In the genomic region with DNA sequence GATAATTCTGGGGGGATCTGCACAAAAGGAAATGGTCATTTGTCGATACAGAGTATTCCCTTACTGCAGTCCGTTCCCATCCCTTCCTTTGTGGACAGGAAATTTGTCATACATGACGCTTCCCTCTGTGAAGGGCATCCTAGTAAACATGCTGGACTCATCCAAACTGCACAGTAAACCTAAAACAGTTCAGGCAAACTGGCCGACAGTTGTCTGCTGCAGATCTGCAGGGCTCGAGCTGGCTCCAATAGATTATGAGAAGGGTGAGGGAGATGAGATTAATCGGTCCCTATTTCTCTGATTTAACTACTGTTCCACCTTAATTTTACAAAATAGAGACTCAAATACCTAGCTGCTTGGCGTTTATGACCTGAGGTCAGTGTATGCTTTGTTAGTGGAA, we compare ENCODE assay signal across 20 mouse cellular contexts.
"Had no signal": no experiment of that assay in that cellular context is flagged by ENCODE, and none has a peak within 500 bp of the region (broad histone marks: within the 10 kb centered on the region; RNA-seq: fewer than 3 reads in every experiment).

No protein-coding gene starts in this region.

- H3K27ac ChIP-seq: limb, embryonic 12.5 days; limb, embryonic 15.5 days; liver, embryonic 14.5 days; macrophage; midbrain, embryonic 12.5 days; midbrain, embryonic 15.5 days; neural tube, embryonic 12.5 days; neural tube, embryonic 15.5 days; stomach, postnatal 0 days had no signal

- H3K27me3 ChIP-seq: limb, embryonic 12.5 days; limb, embryonic 15.5 days; midbrain, embryonic 12.5 days; midbrain, embryonic 15.5 days; neural tube, embryonic 12.5 days; neural tube, embryonic 15.5 days had no signal

- ATAC-seq: liver, postnatal 0 days; lung, postnatal 0 days; midbrain, embryonic 15.5 days had no signal

- H3K4me2 ChIP-seq: limb, embryonic 12.5 days; limb, embryonic 15.5 days; liver, embryonic 11.5 days; lung, embryonic 14.5 days; midbrain, embryonic 12.5 days; midbrain, embryonic 15.5 days; neural tube, embryonic 12.5 days; neural tube, embryonic 15.5 days had no signal

- H3K9ac ChIP-seq: limb, embryonic 12.5 days; limb, embryonic 15.5 days; liver, embryonic 14.5 days; liver, postnatal 0 days; lung, embryonic 14.5 days; midbrain, embryonic 12.5 days; midbrain, embryonic 15.5 days; neural tube, embryonic 12.5 days; neural tube, embryonic 15.5 days had no signal

- H3K4me3 ChIP-seq: limb, embryonic 12.5 days; limb, embryonic 15.5 days; midbrain, embryonic 12.5 days; midbrain, embryonic 15.5 days; neural tube, embryonic 12.5 days; neural tube, embryonic 15.5 days had no signal

- H3K36me3 ChIP-seq: limb, embryonic 12.5 days; limb, embryonic 15.5 days; midbrain, embryonic 12.5 days; midbrain, embryonic 15.5 days; neural tube, embryonic 12.5 days; neural tube, embryonic 15.5 days had no signal

- DNase-seq: kidney, postnatal 14 days; kidney, postnatal 4 days; liver, postnatal 0 days; lung, embryonic 14.5 days; right cerebral cortex, postnatal 14 days; right cerebral cortex, postnatal 4 days; thymus, adult 2 months; thymus, postnatal 14 days; thymus, postnatal 4 days had no signal

- H3K4me1 ChIP-seq: limb, embryonic 12.5 days; limb, embryonic 15.5 days; midbrain, embryonic 12.5 days; midbrain, embryonic 15.5 days; neural tube, embryonic 12.5 days; neural tube, embryonic 15.5 days had no signal

- H3K9me3 ChIP-seq: limb, embryonic 12.5 days; limb, embryonic 15.5 days; midbrain, embryonic 12.5 days; midbrain, embryonic 15.5 days; neural tube, embryonic 12.5 days; neural tube, embryonic 15.5 days had no signal
